Mouse (Mus musculus) heart, embryonic 10.5 days (tissue): Measurements from ENCODE around the gene Gm26620. TPM values are rescaled to one million over a fixed set of nuclear protein-coding genes. Genes with fewer than 3 reads are reported as not detected.
A peak's percentile ranks its signal among the peaks of the same experiment; 100 is the strongest.

ENCODE experiments used
- DNase-seq: peaks from one replicate; pipeline ENCODE4 v3.0.0-alpha.2; 2017; ENCODE audit warnings: low spot score
- H3K27ac ChIP-seq: fragments of 300-500 bp; sonication (generic); 2 replicates; pipeline ENCODE4 v1.5.1; 2016; ENCODE audit warnings: mild to moderate bottlenecking
- H3K27me3 ChIP-seq: fragments of 300-500 bp; sonication (generic); 2 replicates; pipeline ENCODE4 v1.6.1; 2016; ENCODE audit warnings: mild to moderate bottlenecking; ENCODE audit not compliant: poor library complexity, insufficient read depth, severe bottlenecking
- H3K36me3 ChIP-seq: fragments of 300-500 bp; sonication (generic); 2 replicates; pipeline ENCODE4 v1.6.1; 2016; ENCODE audit warnings: mild to moderate bottlenecking, moderate library complexity
- H3K4me1 ChIP-seq: fragments of 300-500 bp; sonication (generic); 2 replicates; pipeline ENCODE4 v1.6.1; 2016; ENCODE audit warnings: mild to moderate bottlenecking
- H3K4me3 ChIP-seq: fragments of 300-500 bp; sonication (generic); 2 replicates; pipeline ENCODE4 v1.5.1; 2016; ENCODE audit warnings: mild to moderate bottlenecking, moderate library complexity
- H3K9me3 ChIP-seq: fragments of 300-500 bp; sonication (generic); 2 replicates; pipeline ENCODE4 v1.6.1; 2016; ENCODE audit warnings: mild to moderate bottlenecking, moderate library complexity
- WGBS: fragments of 180-500 bp; shearing (Covaris S2); methylation state at CpG from one replicate; pipeline ENCODE4 v1.1.7; 2016; 5-methylcytosine and 5-hydroxymethylcytosine counted together
- polyA plus RNA-seq: library from polyadenylated mRNA; unstranded; fragments of >200 nt; fragmentation: Nextera tagmentation; extraction: Ambion mirVana; gene quantifications from 2 replicates; pipeline ENCODE4 v1.2.1, GENCODE M21; 2016

Gene Gm26620
- polyA plus RNA-seq, 1 experiment from 2014 or later = 0.67 TPM

DNA sequence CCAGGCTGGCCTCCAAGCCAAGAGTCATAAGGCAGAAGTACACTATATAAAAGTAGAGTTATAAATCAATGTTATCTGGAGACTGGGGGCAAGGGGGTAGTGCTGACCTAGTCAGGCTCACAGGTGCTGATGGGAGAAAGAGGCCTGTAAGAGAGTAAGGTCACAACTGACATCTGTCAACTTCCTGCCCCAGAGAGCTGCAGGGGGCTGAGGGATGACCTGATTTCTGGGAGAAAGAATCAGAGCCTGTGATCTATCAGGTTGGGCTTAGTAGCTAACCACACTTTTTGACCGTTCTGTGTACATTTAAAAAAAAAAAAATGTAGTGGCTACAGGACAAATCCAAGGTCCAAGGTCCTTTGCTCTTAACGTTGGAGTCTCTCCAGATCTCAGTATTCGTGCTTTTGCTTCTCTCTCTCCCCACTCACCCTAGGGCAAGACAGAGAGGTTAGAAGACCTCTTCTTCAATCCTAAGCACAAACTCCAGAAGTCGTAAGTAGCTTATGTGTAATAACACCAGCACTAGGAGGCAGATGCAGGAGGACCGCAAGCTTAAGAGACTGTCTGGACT, 1.9 kb upstream of the Gm26620 start:
- DNase-seq = no peak
- peaks cover 30% of the 10 kb centered on the region for H3K36me3 ChIP-seq
- H3K27me3 ChIP-seq = no peaks in the 10 kb centered on the region
- no peak overlapping the region for H3K4me3 ChIP-seq
- peaks cover 15% of the 10 kb centered on the region for H3K4me1 ChIP-seq
- no peaks in the 10 kb centered on the region for H3K9me3 ChIP-seq
- WGBS = 86% methylated on average over 5 of the region's 5 CpGs
- no peak overlapping the region for H3K27ac ChIP-seq

DNA sequence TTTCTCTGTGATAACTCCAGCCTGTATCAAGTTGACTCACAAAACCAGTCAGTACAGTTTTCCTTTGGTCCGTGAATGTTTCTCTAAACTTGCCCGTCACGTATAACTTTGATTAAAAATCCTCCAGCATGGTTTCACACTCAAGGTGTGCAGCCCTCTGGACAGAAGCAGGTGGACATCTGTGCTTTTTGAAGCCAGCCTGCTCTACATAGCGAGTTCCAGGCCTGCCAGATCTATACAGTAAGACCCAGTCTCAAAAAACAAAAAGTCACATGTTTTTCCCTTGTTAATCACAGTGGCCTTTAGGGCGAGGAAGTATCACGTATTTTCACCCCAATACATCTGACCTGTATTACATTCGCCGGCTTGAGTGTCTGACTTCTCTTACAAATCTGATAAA, 475 bp upstream of the Gm26620 start:
- Histone ChIP-seq H3K27ac (peak overlapping the region; percentile 94), H3K4me1 (peaks cover 15% of the 10 kb centered on the region), H3K36me3 (peaks cover 22% of the 10 kb centered on the region), H3K4me3 (peak overlapping the region; percentile 91), H3K27me3 (no peaks in the 10 kb centered on the region), H3K9me3 (no peaks in the 10 kb centered on the region)
- 28% methylated on average over 8 of the region's 8 CpGs for WGBS
- DNase-seq = no peak

- peaks cover 7% of the 10 kb centered on the region for H3K36me3 ChIP-seq
- peaks cover 15% of the 10 kb centered on the region for H3K4me1 ChIP-seq
- no peak overlapping the region for H3K4me3 ChIP-seq
- no peak overlapping the region for H3K27ac ChIP-seq
- DNase-seq = no peak
- no peaks in the 10 kb centered on the region for H3K27me3 ChIP-seq
- 51% methylated on average over 6 of the region's 6 CpGs for WGBS
- no peaks in the 10 kb centered on the region for H3K9me3 ChIP-seq
Observed at GRCm38 (mm10) chr1:170886044-170886458, 1.2 kb downstream of the Gm26620 start.

- H3K4me1 ChIP-seq = peaks cover 5% of the 10 kb centered on the region
- no peaks in the 10 kb centered on the region for H3K27me3 ChIP-seq
- H3K9me3 ChIP-seq = no peaks in the 10 kb centered on the region
- no peak overlapping the region for H3K4me3 ChIP-seq
- no peak for DNase-seq
- no peaks in the 10 kb centered on the region for H3K36me3 ChIP-seq
- no peak overlapping the region for H3K27ac ChIP-seq
- WGBS = 80% methylated on average over 4 of the region's 4 CpGs
Observed at GRCm38 (mm10) chr1:170889310-170889709, 4.4 kb downstream of the Gm26620 start.

- H3K36me3 ChIP-seq = no peaks in the 10 kb centered on the region
- H3K4me1 ChIP-seq = no peaks in the 10 kb centered on the region
- DNase-seq = no peak
- H3K9me3 ChIP-seq = no peaks in the 10 kb centered on the region
- no peaks in the 10 kb centered on the region for H3K27me3 ChIP-seq
- no peak overlapping the region for H3K27ac ChIP-seq
- WGBS = 44% methylated on average over 2 of the region's 2 CpGs
- no peak overlapping the region for H3K4me3 ChIP-seq
Observed at GRCm38 (mm10) chr1:170891646-170892045, 6.8 kb downstream of the Gm26620 start.

- Histone ChIP-seq H3K4me1 (no peaks in the 10 kb centered on the region), H3K36me3 (no peaks in the 10 kb centered on the region), H3K9me3 (no peaks in the 10 kb centered on the region), H3K4me3 (no peak overlapping the region), H3K27me3 (no peaks in the 10 kb centered on the region), H3K27ac (no peak overlapping the region)
- WGBS = 68% methylated on average over 1 of the region's 1 CpGs
- no peak for DNase-seq
Observed at GRCm38 (mm10) chr1:170892279-170892678, 7.4 kb downstream of the Gm26620 start.

DNA sequence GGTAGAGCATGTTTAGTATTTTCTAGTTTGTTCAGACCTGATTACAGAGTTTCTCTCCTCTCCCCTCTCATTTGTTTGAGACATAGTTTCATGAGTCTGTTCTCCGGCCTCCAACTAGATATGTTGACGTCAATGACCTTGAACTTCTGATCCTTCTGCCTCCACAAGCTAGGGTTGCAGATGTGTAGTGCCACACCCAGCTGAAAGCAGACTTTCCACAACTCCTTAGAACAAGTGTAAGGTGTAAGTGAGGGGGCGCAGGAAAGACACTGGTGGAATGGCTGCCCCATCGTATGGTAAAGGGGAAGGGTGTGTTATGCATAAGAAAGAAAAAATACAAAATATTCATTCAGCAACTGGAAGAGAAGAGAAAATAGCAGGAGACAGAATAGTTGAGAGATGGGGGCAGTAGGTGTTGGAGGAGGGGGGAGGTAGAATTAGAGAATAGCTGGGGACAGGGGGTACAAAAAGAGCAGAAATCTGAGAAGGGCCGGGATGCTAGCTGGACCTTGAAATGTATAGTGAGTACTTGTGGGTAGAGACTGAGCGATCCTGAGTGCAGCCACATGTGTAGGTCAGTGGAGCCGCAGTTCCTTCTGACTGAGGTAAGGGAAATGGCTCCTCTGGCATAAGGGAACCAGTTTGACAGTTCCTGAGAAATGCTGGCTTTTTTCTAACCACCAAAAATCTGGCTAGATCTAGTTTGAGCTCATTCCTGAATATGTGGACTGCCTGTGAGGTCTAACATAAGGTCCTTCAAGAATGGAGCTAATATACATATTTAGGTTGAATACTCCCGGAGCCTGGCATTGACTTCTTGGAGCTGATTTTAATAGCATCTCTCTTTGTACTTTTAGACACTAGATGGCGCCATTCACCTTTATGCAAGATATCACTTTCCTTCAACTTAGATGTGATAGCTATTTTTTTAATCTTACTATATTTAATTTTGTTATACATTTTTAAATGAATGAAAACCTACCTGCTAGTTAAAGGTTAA, 10.0 kb downstream of the Gm26620 start:
- 65% methylated on average over 9 of the region's 9 CpGs for WGBS
- DNase-seq = no peak
- no peaks in the 10 kb centered on the region for H3K4me1 ChIP-seq
- H3K36me3 ChIP-seq = no peaks in the 10 kb centered on the region
- H3K27ac ChIP-seq = no peak overlapping the region
- H3K27me3 ChIP-seq = peaks cover 6% of the 10 kb centered on the region; the same call in 1 of the 2 replicates
- no peaks in the 10 kb centered on the region for H3K9me3 ChIP-seq
- H3K4me3 ChIP-seq = no peak overlapping the region

- no peak overlapping the region for H3K4me3 ChIP-seq
- H3K27me3 ChIP-seq = peaks cover 6% of the 10 kb centered on the region; the same call in 1 of the 2 replicates
- no peak for DNase-seq
- H3K9me3 ChIP-seq = no peaks in the 10 kb centered on the region
- H3K36me3 ChIP-seq = no peaks in the 10 kb centered on the region
- no peaks in the 10 kb centered on the region for H3K4me1 ChIP-seq
- WGBS = 77% methylated on average over 5 of the region's 5 CpGs
- H3K27ac ChIP-seq = no peak overlapping the region
Observed at GRCm38 (mm10) chr1:170896651-170897281, 11.9 kb downstream of the Gm26620 start.

GRCm38 (mm10) chr1:170898413-170899075, 13.7 kb downstream of the Gm26620 start:
- Histone ChIP-seq H3K27me3 (peaks cover 23% of the 10 kb centered on the region; the same call in 1 of the 2 replicates), H3K36me3 (no peaks in the 10 kb centered on the region), H3K9me3 (no peaks in the 10 kb centered on the region), H3K27ac (no peak overlapping the region), H3K4me1 (no peaks in the 10 kb centered on the region), H3K4me3 (no peak overlapping the region)
- WGBS = 61% methylated on average over 16 of the region's 16 CpGs
- DNase-seq = no peak

GRCm38 (mm10) chr1:170900799-170901467, 16.1 kb downstream of the Gm26620 start:
- WGBS = 36% methylated on average over 10 of the region's 10 CpGs
- Histone ChIP-seq H3K9me3 (no peaks in the 10 kb centered on the region), H3K36me3 (no peaks in the 10 kb centered on the region), H3K27ac (no peak overlapping the region), H3K4me1 (no peaks in the 10 kb centered on the region), H3K27me3 (peaks cover 41% of the 10 kb centered on the region), H3K4me3 (0 out of 2 replicates have a peak overlapping the region, but pooled peaks have one; percentile 22)
- no peak for DNase-seq

DNA sequence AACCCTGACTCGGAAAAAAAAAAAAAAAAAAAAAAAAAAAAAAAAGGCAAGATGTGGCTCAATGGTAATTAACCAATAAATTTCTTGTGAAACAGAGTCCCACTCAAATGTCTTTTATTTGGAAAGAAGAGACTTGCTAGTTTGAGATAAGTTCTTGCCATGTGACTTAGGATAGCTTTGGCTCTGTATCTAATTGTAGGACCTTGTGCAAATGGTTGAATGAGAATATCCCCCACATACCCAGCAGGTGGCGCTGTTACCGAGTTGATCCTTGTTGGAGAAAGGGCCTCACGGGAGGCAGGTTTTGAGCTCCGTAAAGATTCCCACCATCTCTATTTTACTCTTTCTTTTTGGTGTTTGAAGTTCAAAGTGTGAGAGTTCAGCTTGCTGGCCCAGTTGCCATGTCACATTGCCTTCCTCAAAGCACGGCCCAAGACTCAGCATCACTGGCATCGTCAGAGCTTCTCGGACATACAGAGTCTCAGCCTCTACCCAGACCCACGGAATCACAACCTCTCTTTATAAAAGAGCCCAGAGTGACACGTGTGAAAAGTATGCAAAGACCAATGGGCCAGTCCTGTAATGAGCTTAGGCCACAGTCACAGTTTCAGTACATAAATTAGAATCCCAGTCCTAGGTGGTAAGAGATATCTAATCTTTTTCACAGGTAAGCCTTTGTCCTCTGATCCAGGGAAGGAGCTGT, 16.8 kb downstream of the Gm26620 start:
- no peaks in the 10 kb centered on the region for H3K9me3 ChIP-seq
- H3K4me3 ChIP-seq = no peak overlapping the region
- H3K27me3 ChIP-seq = peaks cover 49% of the 10 kb centered on the region
- no peaks in the 10 kb centered on the region for H3K36me3 ChIP-seq
- 33% methylated on average over 10 of the region's 10 CpGs for WGBS
- DNase-seq = peak; percentile 91
- H3K4me1 ChIP-seq = no peaks in the 10 kb centered on the region
- H3K27ac ChIP-seq = no peak overlapping the region

GRCm38 (mm10) chr1:170903485-170903884, 18.6 kb downstream of the Gm26620 start:
- Histone ChIP-seq H3K36me3 (no peaks in the 10 kb centered on the region), H3K27ac (no peak overlapping the region), H3K4me1 (peaks cover 14% of the 10 kb centered on the region), H3K9me3 (no peaks in the 10 kb centered on the region), H3K27me3 (peaks cover 64% of the 10 kb centered on the region), H3K4me3 (no peak overlapping the region)
- no peak for DNase-seq
- WGBS = 63% methylated on average over 5 of the region's 5 CpGs
